Mouse (Mus musculus) right cerebral cortex, postnatal 25 days (tissue): ENCODE results near the gene Zfp157.
A peak's percentile ranks its signal among the peaks of the same experiment; 100 is the strongest.
"Not testable (repeated sequence)": the region's sequence is repeated elsewhere in the genome, so short reads cannot be mapped to it uniquely, and the experiment has no call there.

Experiments used
- DNase-seq: peaks from one replicate; pipeline ENCODE4 v3.0.0; 2022

Gene Zfp157

GRCm38 (mm10) chr5:138441286-138442194 lies at the start of gene Zfp157:
Gene Zfp157 (plus strand): TSS chr5:138441468.
- DNase-seq: peak; percentile 90

DNA sequence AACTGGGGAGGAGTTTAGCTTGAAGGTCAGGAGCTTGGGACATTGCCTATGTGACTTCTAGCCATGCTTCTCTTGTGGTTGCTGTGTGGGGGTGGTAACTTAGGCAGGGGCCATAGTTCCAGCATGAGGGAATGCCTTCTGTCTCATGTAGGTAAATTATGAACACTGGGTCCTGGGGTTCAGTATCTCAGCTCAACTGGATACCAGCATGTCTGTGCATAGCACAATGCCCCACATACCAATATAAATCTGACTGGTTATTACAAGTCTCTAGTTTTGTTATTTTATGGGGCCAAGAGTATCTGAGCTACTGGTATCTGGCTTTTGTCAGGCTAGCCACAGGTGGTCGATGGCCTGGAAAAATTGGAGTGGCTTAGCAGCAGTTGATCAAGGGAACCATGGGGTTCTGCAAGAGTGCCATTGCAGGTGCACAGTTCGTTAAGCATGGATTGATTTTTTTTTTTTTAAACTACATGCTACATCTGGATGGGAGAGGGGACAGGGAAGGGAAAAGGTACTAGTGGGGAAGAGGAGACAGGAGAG lies 43.4 kb upstream of the Zfp157 start:
- DNase-seq: no peak

GRCm38 (mm10) chr5:138400431-138400830 lies 40.8 kb upstream of the Zfp157 start:
- DNase-seq: not testable (repeated sequence)

DNA sequence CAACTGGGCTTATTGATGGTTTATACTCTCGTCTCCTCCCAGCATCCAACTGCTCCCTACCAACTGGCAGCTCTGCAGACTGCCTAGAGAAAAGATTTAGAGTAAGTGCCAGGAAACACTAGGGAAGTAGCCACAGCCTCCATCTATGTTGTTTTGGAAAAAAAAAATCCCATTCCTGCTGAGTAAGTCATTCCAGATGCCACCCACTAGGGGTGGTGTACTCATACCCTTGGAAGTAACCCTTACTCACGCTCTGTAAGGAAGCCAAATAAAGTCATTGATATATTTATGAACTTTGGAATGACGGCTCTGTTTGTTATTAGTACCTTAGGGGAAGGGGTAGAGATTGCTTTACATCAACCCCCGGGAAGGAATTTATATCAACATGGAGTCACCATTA lies 17.1 kb downstream of the Zfp157 start:
- no peak for DNase-seq

DNA sequence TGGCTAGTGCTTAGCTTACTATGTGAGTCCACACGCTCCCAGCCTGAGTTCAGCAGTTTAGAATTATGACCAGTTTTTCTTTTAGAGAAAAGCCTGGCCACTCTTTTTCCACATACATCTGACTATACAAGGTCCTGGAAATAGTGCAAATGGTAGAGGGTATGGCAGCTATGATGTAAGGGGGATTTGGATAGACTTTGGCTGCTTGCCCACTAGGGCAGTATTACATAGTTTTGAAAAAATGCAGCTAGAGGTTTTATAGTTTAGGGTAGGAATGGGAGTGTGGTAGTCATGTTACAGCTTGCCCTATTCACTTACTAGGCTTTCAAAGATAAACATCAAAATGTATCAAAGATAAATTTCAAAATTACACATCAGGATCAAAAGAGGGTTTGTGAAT lies 17.8 kb downstream of the Zfp157 start:
- DNase-seq: no peak

- no peak for DNase-seq
Observed at GRCm38 (mm10) chr5:138473601-138474000, 32.3 kb downstream of the Zfp157 start.

- DNase-seq: not testable (repeated sequence)
Observed at GRCm38 (mm10) chr5:138504548-138504947, 63.3 kb downstream of the Zfp157 start.
